Mouse (Mus musculus) midbrain, embryonic 11.5 days (tissue): ENCODE measurements around the gene Ccn1. TPM values are rescaled to one million over a fixed set of nuclear protein-coding genes. Genes with fewer than 3 reads are reported as not detected.
A peak's percentile ranks its signal among the peaks of the same experiment; 100 is the strongest.

Source experiments
- ATAC-seq: fragments of 200-750 bp; cut with Nextera tagmentation; 2 replicates; pipeline ENCODE4 v1.8.0; 2017; ENCODE audit warnings: moderate TSS enrichment, moderate library complexity; ENCODE audit not compliant: low FRiP score
- DNase-seq: peaks from one replicate; pipeline ENCODE4 v3.0.0; 2015; ENCODE audit warnings: low spot score; ENCODE audit errors: missing footprints
- H3K27ac ChIP-seq: fragments of 300-500 bp; sonication (generic); 2 replicates; pipeline ENCODE4 v1.5.1; 2014; ENCODE audit warnings: low read depth, low read length
- H3K27me3 ChIP-seq: fragments of 300-500 bp; sonication (generic); 2 replicates; pipeline ENCODE4 v1.6.1; 2014; ENCODE audit warnings: mild to moderate bottlenecking, low read length, moderate library complexity, mixed read lengths; ENCODE audit not compliant: control insufficient read depth, insufficient read depth
- H3K36me3 ChIP-seq: fragments of 300-500 bp; sonication (generic); 2 replicates; pipeline ENCODE4 v1.6.1; 2014; ENCODE audit warnings: mild to moderate bottlenecking, low read length, moderate library complexity, mixed read lengths; ENCODE audit not compliant: control insufficient read depth, insufficient read depth
- H3K4me1 ChIP-seq: fragments of 300-500 bp; sonication (generic); 2 replicates; pipeline ENCODE4 v1.6.1; 2014; ENCODE audit warnings: low read length; ENCODE audit not compliant: control insufficient read depth, insufficient read depth
- H3K4me2 ChIP-seq: fragments of 300-500 bp; sonication (generic); 2 replicates; pipeline ENCODE4 v1.6.1; 2014; ENCODE audit warnings: mild to moderate bottlenecking, moderate library complexity
- H3K4me3 ChIP-seq: fragments of 300-500 bp; sonication (generic); 2 replicates; pipeline ENCODE4 v1.5.1; 2014; ENCODE audit warnings: low read depth, low read length
- H3K9ac ChIP-seq: fragments of 300-500 bp; sonication (generic); 2 replicates; pipeline ENCODE4 v1.6.1; 2014; ENCODE audit warnings: low read length
- H3K9me3 ChIP-seq: fragments of 300-500 bp; sonication (generic); 2 replicates; pipeline ENCODE4 v1.6.1; 2016; ENCODE audit warnings: low read length; ENCODE audit not compliant: control insufficient read depth
- WGBS: fragments of 180-500 bp; shearing (Covaris S2); extraction: QIAGEN DNeasy Blood & Tissue Kit; methylation state at CpG from one replicate; pipeline ENCODE4 v1.1.7; 2014; 5-methylcytosine and 5-hydroxymethylcytosine counted together
- polyA plus RNA-seq: library from polyadenylated mRNA; unstranded; fragments of >200 nt; fragmentation: Nextera tagmentation; extraction: Ambion mirVana; gene quantifications from 2 replicates; pipeline ENCODE4 v1.2.1, GENCODE M21; 2014

Gene Ccn1
- polyA plus RNA-seq, 1 experiment from 2014 or later = 15.7 TPM

GRCm38 (mm10) chr3:145618299-145618698 is 31.5 kb downstream of the Ccn1 start:
- DNase-seq (no peak), ATAC-seq (no peak)
- Histone ChIP-seq H3K4me3 (no peak overlapping the region), H3K4me2 (no peak overlapping the region), H3K4me1 (peaks cover 8% of the 10 kb centered on the region; the same call in 1 of the 2 replicates), H3K36me3 (no peaks in the 10 kb centered on the region), H3K27ac (no peak overlapping the region), H3K27me3 (no peaks in the 10 kb centered on the region), H3K9me3 (no peaks in the 10 kb centered on the region), H3K9ac (no peak overlapping the region)
- WGBS = 87% methylated on average over 9 of the region's 9 CpGs

DNA sequence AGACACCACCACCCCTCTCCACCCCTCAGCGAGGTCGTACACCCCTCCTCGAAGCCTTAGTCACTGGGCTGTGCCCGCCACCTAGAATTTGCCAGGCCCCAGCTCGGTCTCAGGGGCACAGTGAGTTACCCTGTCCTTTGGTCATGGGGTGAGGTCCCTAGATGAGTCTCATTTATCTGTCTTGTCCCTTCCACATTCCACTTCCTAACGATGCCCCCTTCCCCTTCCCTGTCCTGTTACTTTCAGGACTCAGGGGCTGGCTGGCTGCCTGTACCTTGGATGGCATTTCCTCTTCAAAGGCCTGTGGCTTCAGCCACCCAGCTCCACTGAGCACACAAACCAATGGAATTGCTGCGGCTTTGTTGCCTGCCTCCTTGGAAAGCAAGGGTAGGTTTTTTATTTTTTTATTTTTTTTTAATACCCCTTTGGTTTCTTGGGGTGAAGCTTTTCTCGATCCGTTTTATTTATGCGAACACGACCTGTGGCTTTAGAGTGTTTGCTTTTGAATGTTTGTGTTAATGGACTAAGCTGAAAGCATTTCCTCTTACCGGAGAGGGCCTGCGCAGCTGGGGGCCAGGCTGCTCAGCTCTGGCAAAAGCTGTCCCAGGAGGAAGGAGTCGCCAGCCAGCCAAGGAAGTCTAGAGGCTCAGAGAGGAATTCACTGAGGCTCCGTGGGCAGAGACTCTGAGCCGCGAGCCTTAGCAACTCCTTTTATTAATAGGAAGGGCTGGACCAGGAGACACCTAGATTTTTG is 35.2 kb downstream of the Ccn1 start:
- no peak overlapping the region for H3K27ac ChIP-seq
- H3K4me2 ChIP-seq = peak overlapping the region; percentile 3; the same call in 1 of the 2 replicates
- no peaks in the 10 kb centered on the region for H3K27me3 ChIP-seq
- 15% methylated on average over 17 of the region's 17 CpGs for WGBS
- peak overlapping the region; percentile 1; the same call in 1 of the 2 replicates for H3K9ac ChIP-seq
- peaks cover 8% of the 10 kb centered on the region; the same call in 1 of the 2 replicates for H3K4me1 ChIP-seq
- H3K9me3 ChIP-seq = no peaks in the 10 kb centered on the region
- ATAC-seq = peak; percentile 61; the same call in 1 of the 2 replicates
- DNase-seq = peak; percentile 86
- no peak overlapping the region for H3K4me3 ChIP-seq
- H3K36me3 ChIP-seq = no peaks in the 10 kb centered on the region

GRCm38 (mm10) chr3:145613234-145613633 is 36.5 kb downstream of the Ccn1 start:
- no peak for ATAC-seq

GRCm38 (mm10) chr3:145612662-145613061 is 37.1 kb downstream of the Ccn1 start:
- 24% methylated on average over 4 of the region's 4 CpGs for WGBS
- DNase-seq (peak; percentile 89), ATAC-seq (no peak)
- H3K4me3 ChIP-seq = no peak overlapping the region
- H3K9me3 ChIP-seq = no peaks in the 10 kb centered on the region
- no peaks in the 10 kb centered on the region for H3K36me3 ChIP-seq
- H3K4me2 ChIP-seq = no peak overlapping the region
- no peak overlapping the region for H3K27ac ChIP-seq
- H3K27me3 ChIP-seq = no peaks in the 10 kb centered on the region
- H3K9ac ChIP-seq = no peak overlapping the region
- H3K4me1 ChIP-seq = peaks cover 8% of the 10 kb centered on the region; the same call in 1 of the 2 replicates

More at GRCm38 (mm10) chr3:145613234-145613633, 36.5 kb downstream of the Ccn1 start:
- Histone ChIP-seq H3K9me3 (no peaks in the 10 kb centered on the region), H3K36me3 (no peaks in the 10 kb centered on the region), H3K4me3 (no peak overlapping the region), H3K27me3 (no peaks in the 10 kb centered on the region), H3K27ac (no peak overlapping the region), H3K9ac (no peak overlapping the region), H3K4me1 (peaks cover 8% of the 10 kb centered on the region; the same call in 1 of the 2 replicates), H3K4me2 (no peak overlapping the region)
- DNase-seq = no peak
- WGBS = 92% methylated on average over 4 of the region's 4 CpGs

DNA sequence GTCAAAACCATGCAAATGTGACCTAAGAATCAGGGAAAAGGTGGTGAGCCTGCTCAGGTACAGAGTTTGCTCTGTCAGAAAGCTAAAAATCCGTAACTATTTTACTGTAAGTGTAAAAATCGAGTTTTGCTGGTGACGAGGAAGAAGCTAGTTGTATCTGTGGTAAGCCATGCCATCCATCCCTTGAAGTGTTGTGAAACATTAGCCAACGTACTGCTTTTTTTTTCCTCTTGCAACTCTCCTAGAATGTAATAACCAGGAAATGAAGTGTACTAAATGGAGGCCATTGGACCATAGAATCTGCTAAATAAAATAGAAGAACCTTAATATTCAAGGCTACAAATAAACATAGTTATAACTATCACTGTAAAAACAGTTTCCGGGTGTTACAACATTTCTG is 41.5 kb downstream of the Ccn1 start:
- ATAC-seq (no peak), DNase-seq (no peak)
- H3K27ac ChIP-seq = no peak overlapping the region
- 92% methylated on average over 5 of the region's 5 CpGs for WGBS
- H3K9me3 ChIP-seq = no peaks in the 10 kb centered on the region
- H3K4me3 ChIP-seq = no peak overlapping the region
- no peak overlapping the region for H3K4me2 ChIP-seq
- no peak overlapping the region for H3K9ac ChIP-seq
- H3K36me3 ChIP-seq = peaks cover 5% of the 10 kb centered on the region
- no peaks in the 10 kb centered on the region for H3K27me3 ChIP-seq
- no peaks in the 10 kb centered on the region for H3K4me1 ChIP-seq

DNA sequence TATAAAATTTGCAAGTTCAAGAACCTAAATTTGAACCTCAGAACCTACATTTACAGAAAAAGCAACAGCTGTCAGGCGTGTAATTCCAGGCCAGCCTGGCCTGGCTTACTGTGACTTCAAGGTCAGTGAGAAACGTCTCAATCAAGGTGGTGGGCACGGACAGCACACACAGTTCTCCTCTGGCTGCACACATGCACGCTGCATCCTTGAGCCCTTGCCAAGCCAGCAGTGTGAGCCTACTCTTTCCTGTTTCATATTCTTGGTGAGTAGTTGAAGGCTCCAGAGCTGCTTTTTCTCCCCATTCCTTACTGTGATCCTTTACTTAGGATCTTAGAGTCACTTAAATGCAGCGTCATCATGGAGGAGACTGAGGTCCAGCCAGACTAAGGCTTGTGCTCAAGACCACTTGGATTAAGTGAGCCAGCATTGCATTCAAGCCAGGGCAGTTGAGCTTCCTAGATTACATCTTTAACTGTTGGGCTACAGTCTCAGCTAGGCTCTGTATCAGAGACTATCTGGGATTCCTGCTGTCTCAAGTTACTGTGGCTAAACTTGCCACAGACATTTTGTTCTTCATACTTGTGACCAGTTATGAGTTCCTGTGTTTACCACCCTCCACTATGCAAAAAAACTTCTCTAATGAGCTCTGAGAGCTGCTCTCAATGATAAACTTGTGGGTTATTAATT is 44.2 kb downstream of the Ccn1 start:
- Histone ChIP-seq H3K9ac (no peak overlapping the region), H3K4me3 (no peak overlapping the region), H3K27ac (no peak overlapping the region), H3K4me2 (no peak overlapping the region), H3K27me3 (no peaks in the 10 kb centered on the region), H3K36me3 (peaks cover 7% of the 10 kb centered on the region), H3K4me1 (no peaks in the 10 kb centered on the region), H3K9me3 (no peaks in the 10 kb centered on the region)
- 86% methylated on average over 5 of the region's 5 CpGs for WGBS
- no peak for ATAC-seq
- no peak for DNase-seq

DNA sequence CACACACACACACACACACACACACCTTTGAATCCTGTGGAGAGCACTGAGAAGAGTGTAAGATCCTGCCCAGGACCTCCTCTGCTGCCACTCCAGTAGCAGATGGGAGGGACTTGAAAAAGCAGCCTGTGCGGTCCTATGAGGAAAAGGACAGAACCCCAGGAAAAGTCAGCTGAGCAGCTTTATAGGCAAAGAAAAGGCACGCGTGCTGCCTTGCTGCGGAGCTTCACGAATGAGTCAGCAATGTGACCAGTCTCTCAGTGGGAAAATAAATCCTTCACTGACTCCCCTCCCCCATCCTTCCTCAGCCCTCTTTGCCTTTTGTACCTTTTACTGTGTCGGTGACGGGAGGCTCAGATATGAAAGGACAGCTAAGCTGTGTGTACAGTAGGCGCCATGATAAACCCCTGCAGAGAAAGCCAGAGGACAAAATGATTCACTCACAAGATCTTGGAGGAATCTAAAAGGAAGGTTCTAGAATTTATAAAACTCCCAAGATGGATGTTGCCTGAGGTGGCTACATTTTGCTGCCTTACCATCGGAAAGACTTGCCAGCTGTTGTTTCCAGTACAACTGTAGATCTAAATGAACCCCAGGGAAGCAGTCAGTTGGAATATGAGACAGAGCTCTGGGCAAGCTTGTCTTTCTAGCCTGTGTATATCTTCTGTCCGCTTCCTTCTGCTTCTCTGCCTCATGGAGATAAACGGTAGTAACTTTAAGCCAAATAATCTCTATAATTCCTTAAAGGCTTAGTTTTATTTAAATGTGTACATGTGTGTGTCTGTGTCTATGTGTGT is 47.2 kb downstream of the Ccn1 start:
- no peak for ATAC-seq
- WGBS = 86% methylated on average over 11 of the region's 11 CpGs
- H3K36me3 ChIP-seq = peaks cover 10% of the 10 kb centered on the region
- no peak for DNase-seq
- no peak overlapping the region for H3K9ac ChIP-seq
- H3K4me2 ChIP-seq = no peak overlapping the region
- H3K4me3 ChIP-seq = no peak overlapping the region
- no peak overlapping the region for H3K27ac ChIP-seq
- no peaks in the 10 kb centered on the region for H3K27me3 ChIP-seq
- H3K9me3 ChIP-seq = no peaks in the 10 kb centered on the region
- no peaks in the 10 kb centered on the region for H3K4me1 ChIP-seq

GRCm38 (mm10) chr3:145601345-145601744 is 48.4 kb downstream of the Ccn1 start:
- Histone ChIP-seq H3K4me2 (no peak overlapping the region), H3K36me3 (peaks cover 10% of the 10 kb centered on the region), H3K27ac (no peak overlapping the region), H3K4me3 (no peak overlapping the region), H3K9me3 (no peaks in the 10 kb centered on the region), H3K4me1 (no peaks in the 10 kb centered on the region), H3K9ac (no peak overlapping the region), H3K27me3 (no peaks in the 10 kb centered on the region)
- WGBS = 81% methylated on average over 6 of the region's 6 CpGs
- no peak for DNase-seq
- no peak for ATAC-seq
